Mouse (Mus musculus) limb, embryonic 15.5 days (tissue): ENCODE measurements at regions not wholly inside any gene's neighbourhood (a gene's known extent, or its start where the extent isn't known, plus 50 kb on each side); places are given as distances from the start of the nearest gene placed in this dataset.
A peak's percentile ranks its signal among the peaks of the same experiment; 100 is the strongest.

Experiments used
- ATAC-seq: fragments of 200-750 bp; cut with Nextera tagmentation; 2 replicates; pipeline ENCODE4 v1.8.0; 2017; ENCODE audit warnings: low read depth, moderate TSS enrichment; ENCODE audit not compliant: insufficient number of reproducible peaks, low FRiP score, low TSS enrichment
- H3K27ac ChIP-seq: fragments of 300-500 bp; sonication (generic); 2 replicates; pipeline ENCODE4 v1.5.1; 2015; ENCODE audit warnings: moderate library complexity, mild to moderate bottlenecking, inconsistent platforms
- H3K27me3 ChIP-seq: fragments of 300-500 bp; sonication (generic); 2 replicates; pipeline ENCODE4 v1.6.1; 2015; ENCODE audit warnings: inconsistent platforms
- H3K36me3 ChIP-seq: fragments of 300-500 bp; sonication (generic); 2 replicates; pipeline ENCODE4 v1.6.1; 2015; ENCODE audit warnings: inconsistent platforms
- H3K4me1 ChIP-seq: fragments of 300-500 bp; sonication (generic); 2 replicates; pipeline ENCODE4 v1.6.1; 2015; ENCODE audit warnings: inconsistent platforms
- H3K4me2 ChIP-seq: fragments of 300-500 bp; sonication (generic); 2 replicates; pipeline ENCODE4 v1.6.1; 2015; ENCODE audit warnings: mild to moderate bottlenecking, inconsistent platforms
- H3K4me3 ChIP-seq: fragments of 300-500 bp; sonication (generic); 2 replicates; pipeline ENCODE4 v1.5.1; 2015; ENCODE audit warnings: mild to moderate bottlenecking, inconsistent platforms
- H3K9ac ChIP-seq: fragments of 300-500 bp; sonication (generic); 2 replicates; pipeline ENCODE4 v1.6.1; 2015; ENCODE audit warnings: inconsistent platforms
- H3K9me3 ChIP-seq: fragments of 300-500 bp; sonication (generic); 2 replicates; pipeline ENCODE4 v1.6.1; 2016; ENCODE audit warnings: inconsistent platforms
- whole genome bisulfite sequencing: fragments of 180-500 bp; shearing (Covaris S2); methylation state at CpG from one replicate; pipeline ENCODE4 v1.1.7; 2015; 5-methylcytosine and 5-hydroxymethylcytosine counted together

- Histone ChIP-seq H3K36me3 (no peaks in the 10 kb centered on the region), H3K27me3 (no peaks in the 10 kb centered on the region), H3K4me3 (no peak overlapping the region), H3K4me2 (no peak overlapping the region), H3K9me3 (no peaks in the 10 kb centered on the region), H3K27ac (peak overlapping the region; percentile 43), H3K9ac (no peak overlapping the region), H3K4me1 (peaks cover 34% of the 10 kb centered on the region)
- 38% methylated on average over 9 of the region's 9 CpGs for WGBS
- ATAC-seq = no peak
Observed at GRCm38 (mm10) chr13:60054081-60054480, 123.1 kb downstream of the Gas1 start.

- Histone ChIP-seq H3K4me1 (peaks cover 44% of the 10 kb centered on the region), H3K4me2 (no peak overlapping the region), H3K4me3 (no peak overlapping the region), H3K9ac (no peak overlapping the region), H3K27me3 (no peaks in the 10 kb centered on the region), H3K9me3 (no peaks in the 10 kb centered on the region), H3K36me3 (no peaks in the 10 kb centered on the region), H3K27ac (no peak overlapping the region)
- ATAC-seq = no peak
- 57% methylated on average over 1 of the region's 1 CpGs for WGBS
Observed at GRCm38 (mm10) chr13:60051866-60052265, 125.3 kb downstream of the Gas1 start.

DNA sequence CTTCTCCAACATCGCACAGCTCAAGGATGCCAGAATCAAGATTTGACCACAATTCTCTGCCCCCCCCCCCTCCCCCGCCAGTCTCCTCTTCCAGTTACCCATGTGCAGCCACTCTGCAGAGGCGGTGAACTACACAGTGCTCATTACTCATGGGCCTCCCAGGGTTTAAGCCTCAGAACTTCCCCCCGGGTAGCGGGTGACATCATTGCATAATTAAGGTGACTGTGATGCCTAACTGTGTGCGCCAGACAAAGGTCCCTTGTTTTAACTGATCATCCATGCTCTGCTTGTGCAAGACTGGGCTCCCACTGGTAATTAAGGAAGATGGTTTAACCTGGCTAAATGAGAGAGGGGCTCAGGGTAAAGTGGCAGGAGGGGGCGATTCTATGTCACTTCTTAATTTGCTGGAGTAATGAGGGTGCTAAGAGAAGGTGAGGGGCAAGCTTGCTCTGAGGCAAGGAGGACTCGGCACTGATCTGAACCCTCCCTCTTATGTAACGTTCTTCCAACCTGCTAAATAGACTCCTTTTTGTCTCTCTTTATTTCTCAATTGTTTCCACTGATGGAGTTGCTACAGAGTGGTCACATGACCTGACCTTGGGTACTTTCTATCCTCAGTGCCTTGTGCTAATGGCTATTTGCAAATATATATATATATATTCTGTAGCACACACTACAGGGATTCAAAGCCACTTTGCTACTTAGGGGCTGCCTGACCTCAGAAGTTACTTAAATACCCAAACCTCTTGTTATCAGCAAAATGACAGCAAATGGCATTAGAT lies 126.2 kb downstream of the Gas1 start:
- no peak for ATAC-seq
- H3K4me1 ChIP-seq = peaks cover 48% of the 10 kb centered on the region

DNA sequence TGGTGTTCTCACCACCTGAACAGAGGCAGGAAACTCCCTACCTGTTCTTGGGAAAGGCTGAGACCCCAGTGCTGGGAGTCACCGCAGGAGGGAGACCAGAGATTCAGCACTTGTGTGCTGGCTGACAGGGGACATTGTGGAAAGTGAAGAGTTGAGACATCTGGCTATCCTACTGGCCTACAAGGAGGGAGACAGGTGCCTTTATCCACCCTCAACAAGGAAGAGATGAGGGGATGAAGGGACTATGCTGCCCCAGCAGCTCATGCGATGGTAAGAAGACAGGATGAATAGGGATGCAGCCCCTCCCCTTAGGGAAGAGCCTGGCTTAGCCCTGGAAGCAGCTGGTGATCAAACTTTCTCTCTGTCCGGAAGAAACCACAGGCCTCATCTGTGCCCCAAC lies 127.5 kb downstream of the Gas1 start:
- Histone ChIP-seq H3K36me3 (no peaks in the 10 kb centered on the region), H3K4me3 (no peak overlapping the region), H3K4me2 (no peak overlapping the region), H3K27ac (no peak overlapping the region), H3K27me3 (no peaks in the 10 kb centered on the region), H3K4me1 (peaks cover 49% of the 10 kb centered on the region), H3K9ac (no peak overlapping the region), H3K9me3 (no peaks in the 10 kb centered on the region)
- WGBS = 78% methylated on average over 3 of the region's 3 CpGs
- ATAC-seq = no peak

More for the DNA sequence above, 126.2 kb downstream of the Gas1 start:
- H3K36me3 ChIP-seq = no peaks in the 10 kb centered on the region
- H3K9ac ChIP-seq = no peak overlapping the region
- H3K27me3 ChIP-seq = no peaks in the 10 kb centered on the region
- WGBS = 48% methylated on average over 9 of the region's 9 CpGs
- no peak overlapping the region for H3K27ac ChIP-seq
- no peak overlapping the region for H3K4me3 ChIP-seq
- no peak overlapping the region for H3K4me2 ChIP-seq
- no peaks in the 10 kb centered on the region for H3K9me3 ChIP-seq

- no peak overlapping the region for H3K4me2 ChIP-seq
- no peak for ATAC-seq
- H3K4me1 ChIP-seq = peaks cover 42% of the 10 kb centered on the region
- no peak overlapping the region for H3K4me3 ChIP-seq
- peak overlapping the region; percentile 73 for H3K27ac ChIP-seq
- no peaks in the 10 kb centered on the region for H3K27me3 ChIP-seq
- H3K36me3 ChIP-seq = no peaks in the 10 kb centered on the region
- 47% methylated on average over 9 of the region's 9 CpGs for WGBS
- H3K9ac ChIP-seq = no peak overlapping the region
- H3K9me3 ChIP-seq = no peaks in the 10 kb centered on the region
Observed at GRCm38 (mm10) chr13:60047791-60048730, 129.1 kb downstream of the Gas1 start.

GRCm38 (mm10) chr13:60045752-60046151 lies 131.4 kb downstream of the Gas1 start:
- H3K9me3 ChIP-seq = no peaks in the 10 kb centered on the region
- ATAC-seq = no peak
- WGBS = 28% methylated on average over 4 of the region's 4 CpGs
- no peak overlapping the region for H3K4me3 ChIP-seq
- no peaks in the 10 kb centered on the region for H3K27me3 ChIP-seq
- H3K9ac ChIP-seq = no peak overlapping the region
- no peak overlapping the region for H3K4me2 ChIP-seq
- H3K4me1 ChIP-seq = peaks cover 45% of the 10 kb centered on the region
- peak overlapping the region; percentile 9; the same call in 1 of the 2 replicates for H3K27ac ChIP-seq
- no peaks in the 10 kb centered on the region for H3K36me3 ChIP-seq

DNA sequence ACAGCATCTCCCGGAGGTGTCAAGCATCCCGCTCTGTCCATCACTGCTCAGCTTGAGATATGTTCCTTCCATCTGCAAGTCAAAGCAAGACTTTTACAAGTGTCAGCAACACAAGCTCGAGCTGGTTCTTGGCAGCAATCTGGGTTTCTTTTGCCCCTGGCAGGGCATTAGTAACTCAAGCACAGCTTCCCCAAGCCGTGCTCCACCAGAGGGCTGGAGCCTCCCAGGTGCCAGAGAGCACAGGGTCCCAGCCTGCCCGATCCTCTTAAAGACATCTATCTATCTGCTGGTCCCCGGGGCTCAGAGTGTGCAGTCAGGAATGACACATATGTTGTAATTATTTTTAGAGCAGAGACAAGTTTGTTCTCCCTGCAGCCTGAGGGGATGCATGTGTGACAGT lies 132.3 kb downstream of the Gas1 start:
- Histone ChIP-seq H3K9me3 (no peaks in the 10 kb centered on the region), H3K36me3 (no peaks in the 10 kb centered on the region), H3K4me2 (no peak overlapping the region), H3K9ac (no peak overlapping the region), H3K4me1 (peaks cover 45% of the 10 kb centered on the region), H3K27ac (peak overlapping the region; percentile 9), H3K4me3 (no peak overlapping the region), H3K27me3 (no peaks in the 10 kb centered on the region)
- ATAC-seq = no peak
- 25% methylated on average over 6 of the region's 6 CpGs for WGBS

DNA sequence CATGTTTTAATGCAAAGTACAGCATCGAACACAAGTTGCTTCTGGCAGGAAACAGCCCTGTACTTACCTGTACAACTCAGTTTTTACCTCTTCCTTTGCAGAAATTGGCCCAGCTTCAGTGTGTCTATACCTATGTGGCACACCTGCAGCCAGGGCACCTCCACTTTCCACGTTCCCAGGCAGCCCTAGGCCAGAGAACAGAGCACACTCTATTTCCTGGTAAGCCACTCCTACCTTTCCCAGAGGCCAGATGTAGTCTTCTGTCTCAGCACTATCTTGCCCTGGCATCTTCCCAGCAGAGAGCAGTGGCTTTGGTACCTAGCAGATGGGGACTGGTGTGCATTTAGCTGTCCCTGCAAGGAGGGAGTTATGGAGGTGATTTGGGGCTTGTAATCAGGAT lies 134.7 kb downstream of the Gas1 start:
- H3K9ac ChIP-seq = no peak overlapping the region
- 48% methylated on average over 2 of the region's 2 CpGs for WGBS
- H3K4me1 ChIP-seq = peaks cover 28% of the 10 kb centered on the region
- no peak overlapping the region for H3K4me3 ChIP-seq
- H3K36me3 ChIP-seq = no peaks in the 10 kb centered on the region
- no peak for ATAC-seq
- no peak overlapping the region for H3K4me2 ChIP-seq
- peak overlapping the region; percentile 51; the same call in 1 of the 2 replicates for H3K27ac ChIP-seq
- no peaks in the 10 kb centered on the region for H3K9me3 ChIP-seq
- H3K27me3 ChIP-seq = no peaks in the 10 kb centered on the region

GRCm38 (mm10) chr13:60035536-60036130 lies 141.5 kb downstream of the Gas1 start:
- Histone ChIP-seq H3K27ac (peak overlapping the region; percentile 66), H3K9ac (no peak overlapping the region), H3K9me3 (no peaks in the 10 kb centered on the region), H3K27me3 (no peaks in the 10 kb centered on the region), H3K36me3 (no peaks in the 10 kb centered on the region), H3K4me1 (0 out of 2 replicates have a peak, but pooled peaks cover 8% of the 10 kb centered on the region), H3K4me2 (no peak overlapping the region), H3K4me3 (no peak overlapping the region)
- ATAC-seq = peak; percentile 52; the same call in 1 of the 2 replicates
- 53% methylated on average over 7 of the region's 7 CpGs for WGBS

DNA sequence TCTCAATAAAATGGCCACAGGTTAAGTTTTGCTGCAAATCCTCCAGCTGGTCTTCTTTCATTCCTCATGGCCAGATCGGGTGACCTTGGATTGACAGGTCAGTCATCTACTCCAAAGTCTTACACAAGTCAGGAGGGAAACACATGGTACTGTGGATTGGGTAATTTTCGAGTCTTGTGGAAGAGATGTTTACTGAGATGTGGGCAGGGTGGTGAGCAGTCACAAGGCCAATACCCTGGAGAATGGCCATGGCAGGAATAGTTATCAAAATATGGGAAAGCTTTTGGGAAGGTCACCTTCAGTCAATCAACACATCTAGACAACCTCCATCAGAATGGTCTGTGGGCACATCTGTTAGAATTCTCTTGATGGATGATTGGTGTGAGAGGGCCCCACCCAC lies 144.0 kb downstream of the Gas1 start:
- no peak for ATAC-seq
- Histone ChIP-seq H3K36me3 (no peaks in the 10 kb centered on the region), H3K9me3 (no peaks in the 10 kb centered on the region), H3K9ac (no peak overlapping the region), H3K4me3 (no peak overlapping the region), H3K27ac (no peak overlapping the region), H3K27me3 (no peaks in the 10 kb centered on the region), H3K4me2 (no peak overlapping the region), H3K4me1 (0 out of 2 replicates have a peak, but pooled peaks cover 8% of the 10 kb centered on the region)
- 85% methylated on average over 2 of the region's 2 CpGs for WGBS

GRCm38 (mm10) chr13:60032586-60032985 lies 144.6 kb downstream of the Gas1 start:
- Histone ChIP-seq H3K9me3 (no peaks in the 10 kb centered on the region), H3K9ac (no peak overlapping the region), H3K4me3 (no peak overlapping the region), H3K27ac (no peak overlapping the region), H3K36me3 (no peaks in the 10 kb centered on the region), H3K4me1 (0 out of 2 replicates have a peak, but pooled peaks cover 8% of the 10 kb centered on the region), H3K27me3 (no peaks in the 10 kb centered on the region), H3K4me2 (no peak overlapping the region)
- 0 out of 2 replicates have a peak, but pooled peaks have one; percentile 30 for ATAC-seq
- WGBS = 86% methylated on average over 5 of the region's 5 CpGs
